17 mouse cellular contexts compared by ENCODE assay signal in the genomic region with DNA sequence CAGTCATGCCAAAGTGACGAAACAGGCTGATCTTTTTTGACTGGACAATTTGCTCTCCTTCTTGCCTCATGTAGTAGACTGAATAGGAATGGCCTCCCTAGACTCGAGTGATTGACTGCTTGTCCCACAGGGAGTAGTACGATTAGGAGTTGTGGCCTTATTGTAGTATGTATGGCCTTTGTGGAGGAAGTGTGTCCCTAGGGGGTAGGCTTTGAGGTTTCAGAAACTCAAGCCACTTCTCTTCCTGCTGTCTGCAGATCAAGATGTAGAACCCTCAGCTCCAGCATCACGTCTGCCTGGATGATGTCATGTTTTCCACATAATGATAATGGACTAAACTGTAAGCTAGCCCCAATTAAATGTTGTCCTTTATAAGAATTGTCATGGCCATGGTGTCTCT.
DNase-seq lines count a peak whose midpoint lies in the region; ATAC-seq lines count a peak whose summit lies in the region.
"Had no signal": no experiment of that assay in that cellular context is flagged by ENCODE, and none has a peak within 500 bp of the region (broad histone marks: within the 10 kb centered on the region; RNA-seq: fewer than 3 reads in every experiment).

No protein-coding gene starts in this region.

- peak; percentile 73 for DNase-seq in 416B (ENCODE audit: low read depth)
- DNase-seq in layer of hippocampus, adult 9-10 months (ENCODE audit: low spot score): no peak
- no peak for DNase-seq in gastrocnemius, postnatal 4 days (ENCODE audit: low spot score in 2 of 2)
- DNase-seq: adrenal gland, adult 8-10 months; adrenal gland, postnatal 14 days; adrenal gland, postnatal 36 days; cerebellum, adult 11-12 months; cerebellum, adult 2 months; cerebellum, adult 9-10 months; cerebellum, postnatal 10 days; cerebellum, postnatal 25 days; embryo, embryonic 11 days had no signal

- peak; percentile 96 for ATAC-seq in common myeloid progenitor, adult 5-6 weeks (replicated peaks; ENCODE audit: low read depth, poor library complexity, severe bottlenecking)
- peak; percentile 69; the same call in 1 of the 2 replicates for ATAC-seq in megakaryocyte progenitor cell, adult 5-6 weeks (replicated peaks; ENCODE audit: poor library complexity)
- ATAC-seq: CD4-positive, CD25-positive, alpha-beta regulatory T cell, adult 4 months; forebrain, embryonic 14.5 days; forebrain, embryonic 16.5 days had no signal
